Mouse (Mus musculus) ovary, adult 18-20 months (tissue): ENCODE measurements around the gene Amdhd2.

Experiments
- DNase-seq: peaks from one replicate; pipeline ENCODE4 v3.0.0; 2022; ENCODE audit warnings: low spot score, mixed read lengths

Amdhd2 gene

DNA sequence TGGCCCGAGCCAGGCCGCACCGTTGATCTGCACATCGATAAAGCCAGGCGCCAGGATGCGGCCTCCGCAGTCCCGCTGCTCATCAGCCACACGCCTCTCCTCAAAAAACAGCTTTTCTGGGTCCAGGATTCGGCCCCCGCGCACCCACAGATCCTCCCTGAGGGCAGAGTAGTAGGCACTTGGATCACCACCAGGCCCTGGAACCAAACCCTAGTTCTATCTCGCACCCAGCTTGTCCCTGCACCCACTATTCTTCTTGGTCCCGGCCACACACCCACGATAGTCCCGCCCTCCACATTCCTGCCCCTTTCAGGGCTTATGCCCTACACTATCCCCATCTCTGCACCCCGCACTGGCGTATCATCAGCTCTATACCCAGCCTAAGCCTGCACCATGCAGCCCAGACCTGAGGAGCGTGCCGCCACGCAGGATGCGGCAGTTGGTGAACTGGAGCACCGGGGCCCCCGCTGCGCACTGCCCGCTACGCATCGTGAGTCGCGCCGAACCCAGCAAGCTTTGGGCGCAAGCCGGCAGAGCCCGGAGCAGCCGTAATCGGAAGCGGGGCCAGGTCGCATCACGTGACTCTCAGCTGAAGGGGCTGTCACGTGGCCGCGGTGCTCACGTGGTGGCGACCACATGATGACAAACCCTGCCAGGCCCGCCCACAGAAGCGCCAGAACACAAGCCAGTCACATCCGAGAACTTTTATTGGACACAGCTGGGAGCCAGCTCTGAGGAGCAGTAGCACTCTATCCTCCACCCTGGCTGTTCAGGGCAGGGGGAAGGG lies at the start of gene Amdhd2:
Gene Amdhd2, minus strand, starts transcription at position 591 of the 787 bp plus-strand sequence.
- peak; percentile 91 for DNase-seq

GRCm38 (mm10) chr17:24213186-24213585 lies 49.6 kb upstream of the Amdhd2 start:
- DNase-seq, result no peak

GRCm38 (mm10) chr17:24212441-24213018 lies 49.0 kb upstream of the Amdhd2 start:
- no peak for DNase-seq

- DNase-seq, result no peak
Observed at GRCm38 (mm10) chr17:24211631-24212440, 48.3 kb upstream of the Amdhd2 start.

DNA sequence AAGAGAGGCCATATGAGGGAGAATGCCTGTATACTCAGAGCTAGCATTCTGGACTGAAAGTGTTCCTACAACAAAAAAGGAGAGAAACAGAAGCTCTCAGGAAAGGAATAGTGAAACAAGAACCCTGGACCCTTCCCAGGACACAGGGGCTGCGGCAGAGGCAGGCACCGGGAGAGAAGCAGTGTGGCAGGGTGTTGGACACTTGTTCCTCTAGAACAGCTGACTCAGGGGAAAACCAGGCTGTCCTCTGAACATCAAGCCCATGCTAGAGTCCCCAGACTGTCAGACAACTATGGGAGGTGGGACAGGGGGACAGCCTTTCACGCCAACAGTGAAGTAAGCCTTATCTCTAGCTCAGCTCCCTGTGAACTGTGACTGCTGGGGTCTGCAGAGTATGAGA lies 47.0 kb upstream of the Amdhd2 start:
- no peak for DNase-seq

DNA sequence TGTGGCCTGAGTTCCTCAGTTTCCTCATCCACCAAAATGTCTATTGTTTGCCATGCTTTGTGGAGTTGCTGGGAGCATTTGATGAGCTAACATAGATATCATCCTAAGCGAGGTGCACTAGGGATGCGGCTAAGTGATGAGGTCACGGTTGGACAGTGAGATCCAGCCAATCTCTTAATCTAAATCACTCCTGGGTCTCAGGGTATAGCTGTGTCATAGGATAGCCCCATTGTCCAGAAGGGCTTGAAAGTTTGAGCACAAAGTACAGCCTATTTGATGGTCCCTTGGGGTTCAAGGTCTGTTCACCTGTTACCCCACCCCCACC lies 46.3 kb upstream of the Amdhd2 start:
- no peak for DNase-seq

DNA sequence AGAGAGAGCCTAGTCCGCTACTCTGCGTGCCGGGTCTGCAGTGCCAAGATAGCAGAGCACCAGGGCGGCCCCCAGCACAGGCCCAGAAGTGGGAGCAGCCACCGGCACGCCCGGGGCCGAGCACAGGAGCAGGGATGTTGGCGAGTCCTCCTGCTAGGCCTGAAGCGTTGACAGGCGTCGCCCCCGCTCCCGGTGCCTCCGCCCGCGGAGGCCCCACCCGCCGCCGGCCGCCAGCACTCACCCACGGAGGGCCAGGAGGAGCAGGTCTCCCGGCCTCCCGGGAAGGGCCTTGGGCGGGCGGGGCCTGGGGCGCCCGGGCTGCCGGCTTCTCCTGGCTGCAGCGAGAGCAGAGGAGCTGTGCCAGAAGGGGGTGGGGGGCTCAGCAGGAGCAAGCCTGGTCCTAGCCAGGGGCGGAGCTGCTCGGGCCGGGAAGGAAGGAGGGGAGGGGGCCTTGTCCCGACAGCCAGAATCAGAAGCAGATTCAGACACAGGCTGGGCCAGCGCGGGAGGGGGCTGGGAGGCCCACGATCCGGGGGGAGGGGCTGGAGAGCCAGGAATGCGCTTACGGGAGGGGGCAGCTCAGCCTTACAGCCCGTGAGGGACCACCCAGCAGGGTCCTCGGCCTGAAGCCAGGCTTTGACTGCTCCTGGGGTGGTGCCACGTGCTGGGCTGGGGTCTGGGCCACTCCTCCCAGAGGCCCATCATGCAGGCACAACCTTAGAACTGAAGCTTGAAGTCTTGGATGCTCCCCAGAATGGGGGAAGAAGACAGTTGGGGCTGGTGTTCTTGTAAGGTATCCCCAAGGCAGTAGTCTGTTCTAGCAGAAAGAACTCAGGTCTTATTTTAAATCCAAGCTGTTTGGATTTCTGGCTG lies 45.7 kb upstream of the Amdhd2 start, which contains the start of gene Ntn3:
Gene Ntn3, minus strand, starts transcription at position 489 of the 873 bp plus-strand sequence.
- DNase-seq, result no peak

GRCm38 (mm10) chr17:24208641-24209042 lies 45.1 kb upstream of the Amdhd2 start:
- DNase-seq, result no peak

GRCm38 (mm10) chr17:24207768-24208640 lies 44.4 kb upstream of the Amdhd2 start:
- no peak for DNase-seq

GRCm38 (mm10) chr17:24206451-24207351 lies 43.1 kb upstream of the Amdhd2 start:
- DNase-seq, result no peak

GRCm38 (mm10) chr17:24205908-24206361 lies 42.4 kb upstream of the Amdhd2 start:
- no peak for DNase-seq

DNA sequence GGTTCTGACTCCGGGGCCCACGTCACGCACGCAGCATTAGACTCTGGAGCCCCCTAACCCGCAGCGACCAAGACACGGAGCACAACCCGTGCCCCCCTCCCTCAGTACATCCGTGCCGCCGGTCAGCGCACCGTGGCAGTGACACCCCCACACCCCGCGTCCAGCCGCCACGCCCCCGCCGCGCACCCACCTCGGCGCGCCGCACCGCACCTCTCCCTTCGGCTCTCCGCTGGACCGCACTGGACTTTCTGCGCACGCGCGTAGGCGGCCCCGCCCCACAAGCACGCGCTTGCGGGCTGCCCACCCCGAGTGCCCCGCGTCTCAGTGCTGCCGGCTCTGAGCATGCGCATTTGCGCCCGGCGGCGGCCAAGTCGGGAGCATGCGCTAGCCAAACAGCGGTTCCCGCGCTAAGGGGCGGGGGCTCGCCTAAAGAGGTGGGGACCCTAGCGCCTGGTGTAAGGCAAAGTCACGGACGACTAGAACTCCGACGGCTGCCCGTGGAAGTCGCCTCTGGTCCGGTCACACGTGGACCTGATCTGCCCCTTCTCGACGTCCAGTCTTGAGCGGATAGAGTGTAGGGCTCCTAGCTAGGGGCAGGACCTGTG lies 41.8 kb upstream of the Amdhd2 start, which contains the start of gene Tbc1d24:
Gene Tbc1d24, minus strand, starts transcription at position 279 of the 605 bp plus-strand sequence.
- DNase-seq, result peak; percentile 92

DNA sequence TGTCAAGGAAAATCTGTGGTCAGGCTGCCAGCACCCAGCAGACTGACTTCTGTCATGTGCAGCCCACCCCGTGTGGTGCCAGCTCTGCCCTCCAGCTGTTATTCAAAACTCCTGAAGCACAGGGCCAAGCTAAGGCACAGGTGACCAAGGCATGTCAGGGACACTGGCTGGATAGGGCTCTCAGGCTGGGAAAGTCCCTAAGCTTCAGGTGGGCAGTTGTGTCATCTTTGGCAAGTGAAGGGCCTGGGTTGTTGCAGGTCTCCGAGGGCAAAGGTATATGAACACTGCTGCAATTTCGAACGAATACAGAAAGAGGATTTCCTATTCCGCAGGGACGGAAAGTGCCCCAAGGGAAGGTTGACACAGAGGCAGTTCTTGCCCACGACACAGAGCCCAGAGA lies 41.3 kb upstream of the Amdhd2 start:
- no peak for DNase-seq

GRCm38 (mm10) chr17:24203611-24204534 lies 40.3 kb upstream of the Amdhd2 start:
- DNase-seq, result no peak

DNA sequence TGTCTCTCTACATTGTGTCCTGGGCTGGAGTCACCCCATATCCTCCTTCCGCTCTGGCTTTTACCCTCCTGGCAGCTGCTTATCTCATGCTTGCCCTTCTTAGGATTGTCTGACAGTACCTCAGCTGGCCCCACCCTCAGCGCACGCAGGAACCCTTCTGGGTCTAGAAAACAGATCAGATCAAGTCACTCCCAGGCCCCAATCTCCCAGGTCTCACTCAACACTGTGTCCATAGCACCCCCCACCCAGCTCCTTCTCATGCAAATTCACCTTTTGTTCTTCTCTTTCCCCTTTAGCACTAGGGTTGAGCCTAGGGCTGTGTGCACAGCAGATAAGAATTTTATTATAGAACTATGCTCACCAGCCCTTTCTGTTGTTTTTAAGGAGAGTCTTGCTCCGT lies 39.5 kb upstream of the Amdhd2 start:
- DNase-seq, result no peak

DNA sequence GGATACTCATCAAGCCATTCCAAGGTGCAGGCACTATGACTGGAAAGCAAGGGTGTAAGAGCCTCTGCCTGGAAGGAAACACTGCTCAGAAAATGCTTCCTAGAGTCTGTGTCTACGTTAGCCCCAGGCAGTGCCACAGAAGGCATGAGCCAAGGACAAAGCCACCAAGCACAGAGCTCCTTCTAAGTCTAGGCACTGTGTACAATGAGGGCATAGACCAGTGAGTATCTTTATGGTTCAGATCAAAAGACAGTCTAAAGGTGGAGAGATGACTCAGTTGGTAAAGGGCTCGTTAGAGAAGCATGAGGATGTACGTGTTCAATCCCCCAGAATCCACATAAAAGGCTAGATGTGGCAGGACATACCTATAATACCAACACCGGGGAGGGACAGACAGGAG lies 37.5 kb upstream of the Amdhd2 start:
- DNase-seq, result no peak

DNA sequence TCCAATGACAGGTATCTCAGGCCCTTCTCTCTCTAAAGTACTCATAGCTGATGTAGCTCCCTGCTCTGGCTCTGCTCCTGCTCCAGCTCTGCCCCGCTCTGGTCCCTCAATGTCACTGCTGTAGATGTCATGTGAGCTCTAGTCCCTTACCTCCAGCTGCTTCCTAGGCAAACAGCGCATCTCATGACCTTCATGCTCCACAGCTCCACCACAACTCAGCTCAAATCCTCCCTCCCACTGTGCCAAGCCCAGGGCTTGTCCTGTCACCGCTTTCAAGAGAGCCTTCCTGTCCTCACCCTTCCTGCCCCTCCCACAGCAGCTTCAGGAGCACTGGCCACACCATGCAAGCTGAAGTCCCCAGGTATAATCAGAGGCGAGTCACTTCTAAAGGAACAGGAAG lies 36.2 kb upstream of the Amdhd2 start:
- no peak for DNase-seq

GRCm38 (mm10) chr17:24199252-24199651 lies 35.7 kb upstream of the Amdhd2 start:
- DNase-seq, result no peak
